Mouse (Mus musculus) spleen, adult 2 months (tissue): ENCODE data around the gene Lgr4.

Source experiments
- CTCF ChIP-seq: fragments of 200-500 bp; IDR thresholded peaks from 2 replicates; pipeline ENCODE4 v1.5.1; 2011; ENCODE audit warnings: mild to moderate bottlenecking, inconsistent platforms; ENCODE audit not compliant: insufficient read depth, insufficient read length, insufficient replicate concordance; ENCODE audit errors: extremely low read depth
- POLR2A ChIP-seq: fragments of 200-500 bp; IDR thresholded peaks from 2 replicates; pipeline ENCODE4 v1.6.1; 2011; ENCODE audit warnings: low read depth, low read length, inconsistent platforms

- no peak for TF ChIP-seq CTCF
- no peak for TF ChIP-seq POLR2A
These were observed 77.6 kb downstream of the Lgr4 start for GRCm38 (mm10) chr2:109995061-109995460.
